Mouse (Mus musculus): ENCODE results near the gene Tgfbrap1.

- TF ChIP-seq CTCF (IDR thresholded peaks at IDR 0.05; ENCODE audit: low read depth, low read length) (no peak), GATA1 (IDR thresholded peaks at IDR 0.05; ENCODE audit: borderline replicate concordance, low read length) (no peak), TAL1 (conservative IDR thresholded peaks at IDR 0.05; ENCODE audit: low read depth, low read length) (no peak)
Measured at GRCm38 (mm10) chr1:43047811-43048210, 50.6 kb downstream of the Tgfbrap1 start.
